Mouse (Mus musculus) intestine, embryonic 15.5 days (tissue): ENCODE results near the gene Scgb2b26. TPM values are rescaled to one million over a fixed set of nuclear protein-coding genes. Genes with fewer than 3 reads are reported as not detected.
"Not testable (repeated sequence)": the region's sequence is repeated elsewhere in the genome, so short reads cannot be mapped to it uniquely, and the experiment has no call there.

Experiments used
- ATAC-seq: fragments of 200-750 bp; cut with Nextera tagmentation; 2 replicates; pipeline ENCODE4 v1.8.0; 2017; ENCODE audit warnings: moderate TSS enrichment, moderate library complexity
- H3K27ac ChIP-seq: fragments of 300-500 bp; sonication (generic); 2 replicates; pipeline ENCODE4 v1.5.1; 2015; ENCODE audit warnings: mild to moderate bottlenecking, inconsistent platforms
- H3K27me3 ChIP-seq: fragments of 300-500 bp; sonication (generic); replicated peaks from 2 replicates; pipeline ENCODE4 v1.6.1; 2015; ENCODE audit warnings: inconsistent platforms
- H3K36me3 ChIP-seq: fragments of 300-500 bp; sonication (generic); 2 replicates; pipeline ENCODE4 v1.6.1; 2015; ENCODE audit warnings: inconsistent platforms
- H3K4me1 ChIP-seq: fragments of 300-500 bp; sonication (generic); replicated peaks from 2 replicates; pipeline ENCODE4 v1.6.1; 2015; ENCODE audit warnings: inconsistent platforms
- H3K4me2 ChIP-seq: fragments of 300-500 bp; sonication (generic); replicated peaks from 2 replicates; pipeline ENCODE4 v1.6.1; 2015; ENCODE audit warnings: mild to moderate bottlenecking, inconsistent platforms
- H3K4me3 ChIP-seq: fragments of 300-500 bp; sonication (generic); replicated peaks from 2 replicates; pipeline ENCODE4 v1.5.1; 2015; ENCODE audit warnings: inconsistent platforms
- H3K9ac ChIP-seq: fragments of 300-500 bp; sonication (generic); 2 replicates; pipeline ENCODE4 v1.6.1; 2015; ENCODE audit warnings: inconsistent platforms
- H3K9me3 ChIP-seq: fragments of 300-500 bp; sonication (generic); 2 replicates; pipeline ENCODE4 v1.6.1; 2016; ENCODE audit warnings: inconsistent platforms
- WGBS: fragments of 180-500 bp; shearing (Covaris S2); methylation state at CpG from one replicate; pipeline ENCODE4 v1.1.7; 2015; 5-methylcytosine and 5-hydroxymethylcytosine counted together
- polyA plus RNA-seq: library from polyadenylated mRNA; unstranded; fragments of >200 nt; fragmentation: Nextera tagmentation; extraction: Ambion mirVana; gene quantifications from 2 replicates; pipeline ENCODE4 v1.2.1, GENCODE M21; 2015

Scgb2b26 gene
- not detected in 2 replicates for polyA plus RNA-seq

DNA sequence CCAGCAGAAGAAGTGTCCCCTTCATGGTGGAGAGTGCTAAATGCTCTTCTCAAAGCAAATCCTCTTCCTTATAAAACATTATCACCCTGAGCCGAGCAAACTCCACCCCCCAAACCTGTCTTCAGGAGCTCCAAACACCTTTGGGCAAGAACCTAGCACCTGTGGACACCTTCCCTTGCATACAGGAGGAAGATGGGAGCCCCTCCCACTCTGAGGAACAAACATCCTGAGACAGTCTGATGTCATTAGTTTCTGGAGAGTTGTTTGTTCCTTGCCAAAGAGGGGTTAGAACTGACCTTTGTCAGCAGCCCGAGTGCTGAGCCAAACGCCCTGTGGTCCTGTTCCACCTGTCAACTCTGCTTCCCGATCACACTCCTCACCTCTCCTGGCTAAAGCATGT is at the start of gene Scgb2b26:
Gene Scgb2b26 (minus strand): TSS at position 101 of the 400 bp plus-strand sequence.
- Histone ChIP-seq H3K27ac (no peak within 1 kb of the TSS), H3K9me3 (no peaks in the 10 kb centered on the region), H3K4me2 (no peak within 1 kb of the TSS), H3K4me1 (no peaks in the 10 kb centered on the region), H3K36me3 (no peaks in the 10 kb centered on the region), H3K27me3 (no peaks in the 10 kb centered on the region), H3K9ac (no peak within 1 kb of the TSS), H3K4me3 (no peak within 1 kb of the TSS)
- WGBS: 72% methylated on average over 4 of the region's 4 CpGs
- no peak for ATAC-seq

GRCm38 (mm10) chr7:33982281-33982680 is 37.4 kb upstream of the Scgb2b26 start:
- ATAC-seq: peak; percentile 51; the same call in 1 of the 2 replicates
- H3K4me1 ChIP-seq, H3K27ac ChIP-seq, H3K4me3 ChIP-seq, H3K36me3 ChIP-seq, H3K27me3 ChIP-seq, H3K9me3 ChIP-seq, H3K9ac ChIP-seq, H3K4me2 ChIP-seq: not testable (repeated sequence)
- 26% methylated on average over 8 of the region's 9 CpGs for WGBS

GRCm38 (mm10) chr7:33902982-33903381 is 41.9 kb downstream of the Scgb2b26 start:
- Histone ChIP-seq H3K4me3 (no peak overlapping the region), H3K9me3 (no peaks in the 10 kb centered on the region), H3K36me3 (no peaks in the 10 kb centered on the region), H3K9ac (no peak overlapping the region), H3K4me2 (no peak overlapping the region), H3K4me1 (no peaks in the 10 kb centered on the region), H3K27ac (no peak overlapping the region), H3K27me3 (no peaks in the 10 kb centered on the region)
- ATAC-seq: no peak

- H3K9ac ChIP-seq: no peak overlapping the region
- H3K9me3 ChIP-seq: no peaks in the 10 kb centered on the region
- 86% methylated on average over 2 of the region's 2 CpGs for WGBS
These were observed 44.0 kb downstream of the Scgb2b26 start for GRCm38 (mm10) chr7:33900803-33901202.

GRCm38 (mm10) chr7:33900007-33900406 is 44.8 kb downstream of the Scgb2b26 start:
- Histone ChIP-seq H3K9me3 (no peaks in the 10 kb centered on the region), H3K27ac (no peak overlapping the region), H3K4me1 (no peaks in the 10 kb centered on the region), H3K9ac (no peak overlapping the region), H3K36me3 (no peaks in the 10 kb centered on the region), H3K4me3 (no peak overlapping the region), H3K4me2 (no peak overlapping the region), H3K27me3 (no peaks in the 10 kb centered on the region)
- 61% methylated on average over 2 of the region's 2 CpGs for whole genome bisulfite sequencing
- no peak for ATAC-seq

More at GRCm38 (mm10) chr7:33900803-33901202, 44.0 kb downstream of the Scgb2b26 start:
- Histone ChIP-seq H3K27ac (no peak overlapping the region), H3K27me3 (no peaks in the 10 kb centered on the region), H3K36me3 (no peaks in the 10 kb centered on the region), H3K4me2 (no peak overlapping the region), H3K4me1 (no peaks in the 10 kb centered on the region), H3K4me3 (no peak overlapping the region)
- no peak for ATAC-seq

Other genes starting within 250 kb of the Scgb2b26 start
- not detected in 2 replicates for gene Scgb2b24, start 205.7 kb downstream of the Scgb2b26 start, polyA plus RNA-seq
- gene Scgb1b24, start 201.2 kb downstream of the Scgb2b26 start, polyA plus RNA-seq: not detected in 2 replicates
- not detected in 2 replicates for gene Scgb2b27, start 68.9 kb upstream of the Scgb2b26 start, polyA plus RNA-seq
- not detected in 2 replicates for gene Scgb1b27, start 76.4 kb upstream of the Scgb2b26 start, polyA plus RNA-seq
- gene Scgb1b30, start 150.4 kb upstream of the Scgb2b26 start, polyA plus RNA-seq: not detected in 2 replicates
- gene Wtip, start 188.2 kb upstream of the Scgb2b26 start, polyA plus RNA-seq: 4.0 and 4.7 TPM in 2 replicates
- gene Uba2, start 224.6 kb upstream of the Scgb2b26 start, polyA plus RNA-seq: 156 and 168 TPM in 2 replicates